Mouse (Mus musculus): ENCODE results near the gene Hoxa9. TPM values are rescaled to one million over a fixed set of nuclear protein-coding genes. Genes with fewer than 3 reads are reported as not detected.
A peak's percentile ranks its signal among the peaks of the same experiment; 100 is the strongest.

Gene Hoxa9
- polyA plus RNA-seq, 1 experiment, result 13.6 TPM

DNA sequence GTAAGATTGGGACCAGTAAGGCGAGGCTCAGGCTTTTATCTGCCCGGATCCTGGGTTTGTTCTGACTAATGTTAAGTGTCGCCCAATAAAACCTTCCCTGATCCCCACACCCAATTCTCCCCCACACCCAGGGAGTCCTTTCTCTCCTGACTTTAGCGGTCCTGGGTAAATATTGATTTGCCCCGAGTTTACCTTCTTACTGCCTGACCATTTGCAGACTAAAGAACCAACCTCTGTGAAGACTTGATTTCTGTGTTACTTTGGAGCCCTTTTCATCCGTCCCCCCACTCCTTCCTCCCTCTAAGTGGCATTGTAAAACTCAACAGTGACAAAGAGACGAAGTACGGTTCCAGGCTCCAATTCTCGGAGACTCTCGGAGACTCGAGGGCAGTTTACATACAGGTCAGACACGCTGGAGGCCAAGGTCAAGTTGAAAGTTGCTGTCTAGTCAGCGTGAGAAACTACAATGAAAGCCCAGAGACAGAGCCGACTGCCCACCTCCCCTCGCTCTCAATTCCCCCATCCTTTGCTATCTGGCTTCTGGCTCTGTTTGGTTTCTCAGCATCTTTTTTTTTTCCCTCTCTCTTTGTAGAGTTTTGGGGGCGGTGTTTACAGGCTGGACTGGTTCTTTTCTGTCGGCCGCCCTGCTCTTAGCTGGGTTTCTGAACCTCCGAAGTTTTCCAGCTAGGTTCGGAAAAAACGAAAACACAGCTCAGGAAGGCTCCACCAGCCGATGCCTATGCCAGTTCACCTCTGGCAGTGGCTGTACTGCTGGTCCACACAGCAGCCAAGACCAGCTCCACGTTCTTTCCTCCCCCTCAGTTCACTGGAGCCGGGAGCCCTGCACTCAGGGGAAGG lies 31.8 kb upstream of the Hoxa9 start:
- Histone ChIP-seq H3K4me1 (ENCODE audit: control insufficient read depth, insufficient read depth, low read length) (no peaks in the 10 kb centered on the region; the same call in 1 of the 2 replicates), H3K27ac (ENCODE audit: insufficient read depth, low read length) (no peak overlapping the region), H3K4me3 (ENCODE audit: insufficient read depth, low read length) (0 out of 2 replicates have a peak overlapping the region, but pooled peaks have one; percentile 8)
- no peak for TF ChIP-seq CTCF (IDR thresholded peaks at IDR 0.05; ENCODE audit: borderline replicate concordance, insufficient read depth, low read length)
- TF ChIP-seq POLR2A (IDR thresholded peaks at IDR 0.05; ENCODE audit: low read depth, low read length), result no peak

GRCm38 (mm10) chr6:52261751-52262462 lies 31.0 kb upstream of the Hoxa9 start:
- H3K4me3 ChIP-seq (ENCODE audit: insufficient read depth, low read length), result peak overlapping the region; percentile 8; the same call in 1 of the 2 replicates
- TF ChIP-seq CTCF (IDR thresholded peaks at IDR 0.05; ENCODE audit: borderline replicate concordance, insufficient read depth, low read length) (no peak), POLR2A (IDR thresholded peaks at IDR 0.05; ENCODE audit: low read depth, low read length) (no peak)
- H3K4me1 ChIP-seq (ENCODE audit: control insufficient read depth, insufficient read depth, low read length), result no peaks in the 10 kb centered on the region; the same call in 1 of the 2 replicates
- H3K27ac ChIP-seq (ENCODE audit: insufficient read depth, low read length), result no peak overlapping the region

- H3K4me3 ChIP-seq (ENCODE audit: insufficient read depth, low read length), result peak within 1 kb of the TSS; percentile 55
- no peak for TF ChIP-seq CTCF (IDR thresholded peaks at IDR 0.05; ENCODE audit: borderline replicate concordance, insufficient read depth, low read length)
- TF ChIP-seq POLR2A (IDR thresholded peaks at IDR 0.05; ENCODE audit: low read depth, low read length), result no peak
- H3K4me1 ChIP-seq (ENCODE audit: control insufficient read depth, insufficient read depth, low read length), result no peaks in the 10 kb centered on the region; the same call in 1 of the 2 replicates
- H3K27ac ChIP-seq (ENCODE audit: insufficient read depth, low read length), result no peak within 1 kb of the TSS
Observed at GRCm38 (mm10) chr6:52260654-52261575, 30.0 kb upstream of the Hoxa9 start, which contains the start of gene Hoxa13. Gene Hoxa13 (minus strand): TSS chr6:52260880.

DNA sequence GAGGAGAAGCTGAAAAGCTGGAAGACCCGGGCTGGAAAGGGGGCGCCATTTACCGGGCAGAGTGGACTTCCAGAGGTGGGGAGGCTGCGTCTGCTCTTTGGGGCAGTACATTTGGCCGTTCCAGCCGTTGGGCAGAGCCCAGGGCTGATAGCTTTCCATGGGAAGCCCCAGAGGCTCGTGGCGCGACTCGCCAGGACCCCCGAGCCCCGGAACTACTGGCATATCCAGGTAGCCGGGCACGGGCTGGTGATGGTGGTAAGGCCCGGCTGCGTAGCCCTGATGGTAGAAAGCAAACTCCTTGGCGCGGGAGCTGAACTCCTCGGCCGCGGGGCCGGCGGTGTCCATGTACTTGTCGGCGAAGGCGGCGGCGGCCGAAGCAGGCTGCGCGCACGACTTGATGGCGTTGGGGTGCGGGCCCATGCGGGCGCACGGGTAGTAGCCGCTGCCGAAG lies 28.9 kb upstream of the Hoxa9 start:
- Histone ChIP-seq H3K4me3 (ENCODE audit: insufficient read depth, low read length) (peak overlapping the region; percentile 18), H3K27ac (ENCODE audit: insufficient read depth, low read length) (no peak overlapping the region), H3K4me1 (ENCODE audit: control insufficient read depth, insufficient read depth, low read length) (no peaks in the 10 kb centered on the region; the same call in 1 of the 2 replicates)
- TF ChIP-seq CTCF (IDR thresholded peaks at IDR 0.05; ENCODE audit: borderline replicate concordance, insufficient read depth, low read length), result no peak
- TF ChIP-seq POLR2A (IDR thresholded peaks at IDR 0.05; ENCODE audit: low read depth, low read length), result no peak

DNA sequence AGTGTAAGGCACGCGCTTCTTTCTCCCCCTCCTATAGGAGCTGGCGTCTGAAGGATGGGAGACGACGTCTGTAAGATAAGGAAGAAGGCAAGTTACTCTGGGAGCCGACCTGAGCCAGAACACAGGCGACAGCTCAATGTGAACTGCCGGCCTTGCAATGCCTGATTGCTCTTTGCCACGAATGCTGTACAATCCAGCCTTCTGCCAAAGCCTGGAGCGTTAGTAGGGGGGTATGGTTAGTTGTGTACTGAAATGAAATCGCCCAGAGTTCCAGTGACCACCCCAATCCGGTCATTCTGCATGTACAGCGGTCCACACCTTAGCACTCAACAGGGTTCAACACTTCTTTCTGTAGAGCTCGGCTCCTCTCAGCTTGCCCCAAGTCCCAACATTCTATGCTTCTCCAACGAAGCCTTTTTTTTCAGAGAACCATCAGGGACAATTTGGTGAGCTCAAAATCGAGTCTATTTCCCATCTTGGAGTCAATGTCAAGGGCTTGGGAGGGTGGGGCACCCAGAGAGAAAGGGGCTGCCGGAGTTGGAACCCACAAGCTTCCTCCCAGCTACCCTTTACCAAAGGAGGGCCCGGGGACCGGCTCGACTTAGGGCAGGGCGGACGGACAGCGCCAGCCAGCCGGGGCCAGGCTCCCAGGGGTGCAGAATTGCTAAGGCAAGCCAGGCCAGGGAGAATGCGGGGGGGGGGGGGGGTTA lies 28.3 kb upstream of the Hoxa9 start:
- H3K4me1 ChIP-seq (ENCODE audit: control insufficient read depth, insufficient read depth, low read length), result no peaks in the 10 kb centered on the region; the same call in 1 of the 2 replicates
- TF ChIP-seq CTCF (IDR thresholded peaks at IDR 0.05; ENCODE audit: borderline replicate concordance, insufficient read depth, low read length) (no peak), POLR2A (IDR thresholded peaks at IDR 0.05; ENCODE audit: low read depth, low read length) (no peak)
- no peak overlapping the region for H3K27ac ChIP-seq (ENCODE audit: insufficient read depth, low read length)
- peak overlapping the region; percentile 18 for H3K4me3 ChIP-seq (ENCODE audit: insufficient read depth, low read length)

DNA sequence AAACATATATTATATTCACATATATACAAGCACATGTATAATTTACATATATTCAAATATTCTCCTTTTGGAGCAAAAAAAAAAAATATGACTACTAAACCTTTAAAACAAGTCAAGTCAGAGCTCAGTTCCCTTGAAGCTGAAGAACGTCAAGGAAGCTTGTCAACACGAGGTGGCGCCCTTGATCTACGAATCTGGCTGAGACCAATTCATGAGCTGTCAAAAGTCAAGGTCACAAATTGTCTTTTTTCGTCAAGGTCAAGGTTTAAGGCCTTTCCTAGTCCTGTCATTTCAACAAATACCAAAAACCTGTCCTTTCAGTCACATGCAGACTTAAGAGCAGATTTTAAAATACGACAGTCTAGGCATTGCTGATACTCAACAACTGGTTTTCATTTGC lies 26.1 kb upstream of the Hoxa9 start:
- H3K27ac ChIP-seq (ENCODE audit: insufficient read depth, low read length), result no peak overlapping the region
- no peaks in the 10 kb centered on the region for H3K4me1 ChIP-seq (ENCODE audit: control insufficient read depth, insufficient read depth, low read length)
- H3K4me3 ChIP-seq (ENCODE audit: insufficient read depth, low read length), result no peak overlapping the region
- no peak for TF ChIP-seq POLR2A (IDR thresholded peaks at IDR 0.05; ENCODE audit: low read depth, low read length)
- peak; percentile 69; the same call in 1 of the 2 replicates for TF ChIP-seq CTCF (IDR thresholded peaks at IDR 0.05; ENCODE audit: borderline replicate concordance, insufficient read depth, low read length)

DNA sequence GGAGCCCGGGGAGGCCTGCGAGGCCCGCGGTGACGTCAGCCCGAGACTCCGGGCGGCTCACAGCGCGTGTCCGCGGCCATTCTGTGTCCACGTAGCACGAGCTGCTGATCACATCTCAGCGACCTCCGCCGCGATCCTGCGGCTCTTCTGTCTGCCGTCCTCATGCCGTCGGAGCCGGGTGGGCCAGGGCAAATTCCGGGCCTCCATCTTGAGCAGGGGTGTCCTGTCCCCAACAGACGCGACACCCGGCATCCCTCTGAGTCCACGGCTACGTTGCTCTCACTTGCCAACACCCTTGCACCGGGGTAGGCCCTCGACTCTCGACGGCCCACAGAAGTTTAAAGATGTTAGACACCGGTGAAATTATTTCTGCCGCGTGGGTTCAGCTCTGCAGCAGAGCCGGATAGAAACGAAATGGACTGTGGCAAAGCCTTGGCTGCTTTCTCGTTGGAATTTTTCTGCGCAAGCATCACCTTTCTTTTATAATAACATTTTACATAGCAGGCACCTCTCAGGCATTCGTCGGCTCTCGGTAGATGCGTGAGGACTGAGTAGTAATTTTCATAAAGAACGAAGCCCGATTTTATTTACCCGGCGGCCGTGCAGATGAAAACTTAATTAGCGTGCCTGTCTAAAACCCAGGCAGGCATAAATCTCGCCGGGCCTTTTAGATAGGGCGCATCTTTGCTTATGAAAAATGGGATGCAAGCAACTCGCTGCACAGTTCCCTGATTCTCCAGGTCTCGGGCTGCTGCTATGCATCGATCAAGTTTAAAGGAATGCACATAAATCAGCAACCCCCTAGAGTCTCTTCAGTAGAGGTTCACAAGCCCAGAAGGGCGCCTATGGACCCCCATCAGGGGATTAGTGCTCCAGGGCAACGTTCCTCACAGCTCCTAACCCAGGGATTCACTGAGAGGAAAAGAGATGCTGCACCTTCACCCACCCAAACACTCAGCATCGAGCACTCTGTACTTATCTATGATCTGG lies 22.9 kb upstream of the Hoxa9 start:
- no peak for TF ChIP-seq CTCF (IDR thresholded peaks at IDR 0.05; ENCODE audit: borderline replicate concordance, insufficient read depth, low read length)
- no peak for TF ChIP-seq POLR2A (IDR thresholded peaks at IDR 0.05; ENCODE audit: low read depth, low read length)
- peak overlapping the region; percentile 10; the same call in 1 of the 2 replicates for H3K4me3 ChIP-seq (ENCODE audit: insufficient read depth, low read length)
- no peaks in the 10 kb centered on the region for H3K4me1 ChIP-seq (ENCODE audit: control insufficient read depth, insufficient read depth, low read length)
- H3K27ac ChIP-seq (ENCODE audit: insufficient read depth, low read length), result no peak overlapping the region
